Mouse (Mus musculus) erythroblast, embryonic 14.5 days (primary cell): ENCODE results near the gene Htra1. TPM values are rescaled to one million over a fixed set of nuclear protein-coding genes. Genes with fewer than 3 reads are reported as not detected.

Source experiments
- H3K27me3 ChIP-seq: 2 replicates; pipeline ENCODE4 v1.6.1; 2012; ENCODE audit warnings: inconsistent platforms; ENCODE audit not compliant: control insufficient read depth
- H3K36me3 ChIP-seq: 2 replicates; pipeline ENCODE4 v1.6.1; 2012; ENCODE audit warnings: mild to moderate bottlenecking, inconsistent platforms; ENCODE audit not compliant: control insufficient read depth
- H3K4me1 ChIP-seq: 2 replicates; pipeline ENCODE4 v1.6.1; 2012; ENCODE audit warnings: inconsistent platforms; ENCODE audit not compliant: control insufficient read depth
- H3K4me3 ChIP-seq: replicated peaks from 2 replicates; pipeline ENCODE3; 2012; ENCODE audit warnings: moderate library complexity, mild to moderate bottlenecking, inconsistent platforms
- H3K9me3 ChIP-seq: 2 replicates; pipeline ENCODE4 v1.6.1; 2012; ENCODE audit warnings: low read length, inconsistent platforms, mixed read lengths; ENCODE audit not compliant: control insufficient read depth
- GATA1 ChIP-seq: IDR thresholded peaks from 2 replicates; pipeline ENCODE4 v1.6.1; 2012; ENCODE audit warnings: low read length, inconsistent platforms, mixed read lengths
- TAL1 ChIP-seq: IDR thresholded peaks from 3 replicates; pipeline ENCODE4 v1.6.1; 2012; ENCODE audit warnings: low read length, inconsistent platforms, mixed read lengths
- polyA plus RNA-seq: library from polyadenylated mRNA; stranded (reverse); fragments of >175 nt; gene quantifications from 2 replicates; pipeline ENCODE4 v1.2.3, GENCODE M21; 2012

The Htra1 gene
- polyA plus RNA-seq, 1 experiment, result not detected

DNA sequence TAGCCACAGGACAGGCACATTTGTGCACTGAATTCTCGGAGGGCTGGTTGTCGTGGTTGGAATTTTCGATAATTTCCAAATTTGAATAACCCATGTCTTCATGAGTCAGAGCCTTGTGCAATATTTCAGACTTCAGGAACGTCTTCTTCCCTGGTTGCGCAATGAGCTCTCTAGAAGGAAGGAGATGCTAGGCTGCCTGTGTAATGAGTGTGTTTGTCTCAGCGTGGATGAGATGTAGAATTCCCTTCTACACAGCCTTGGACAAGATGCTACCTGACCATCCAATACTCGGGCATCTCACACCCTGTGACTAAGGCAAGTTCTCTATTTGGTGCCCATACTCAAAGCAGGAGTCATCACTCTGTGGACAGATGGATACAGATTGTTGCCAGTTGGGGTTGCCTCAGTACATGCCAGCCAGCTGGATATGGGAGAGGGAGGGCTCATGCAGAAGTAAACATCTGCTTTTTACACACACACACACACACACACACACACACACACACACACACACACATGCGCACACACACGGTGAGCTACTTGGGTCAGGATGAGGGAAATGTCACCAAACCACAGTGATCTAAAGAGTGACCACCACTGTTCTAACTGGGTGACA lies 7.5 kb downstream of the Htra1 start:
- Histone ChIP-seq H3K36me3 (no peaks in the 10 kb centered on the region), H3K4me3 (no peak overlapping the region), H3K4me1 (no peaks in the 10 kb centered on the region), H3K9me3 (no peaks in the 10 kb centered on the region), H3K27me3 (peaks cover 10% of the 10 kb centered on the region)
- TF ChIP-seq GATA1 (no peak), TAL1 (no peak)

DNA sequence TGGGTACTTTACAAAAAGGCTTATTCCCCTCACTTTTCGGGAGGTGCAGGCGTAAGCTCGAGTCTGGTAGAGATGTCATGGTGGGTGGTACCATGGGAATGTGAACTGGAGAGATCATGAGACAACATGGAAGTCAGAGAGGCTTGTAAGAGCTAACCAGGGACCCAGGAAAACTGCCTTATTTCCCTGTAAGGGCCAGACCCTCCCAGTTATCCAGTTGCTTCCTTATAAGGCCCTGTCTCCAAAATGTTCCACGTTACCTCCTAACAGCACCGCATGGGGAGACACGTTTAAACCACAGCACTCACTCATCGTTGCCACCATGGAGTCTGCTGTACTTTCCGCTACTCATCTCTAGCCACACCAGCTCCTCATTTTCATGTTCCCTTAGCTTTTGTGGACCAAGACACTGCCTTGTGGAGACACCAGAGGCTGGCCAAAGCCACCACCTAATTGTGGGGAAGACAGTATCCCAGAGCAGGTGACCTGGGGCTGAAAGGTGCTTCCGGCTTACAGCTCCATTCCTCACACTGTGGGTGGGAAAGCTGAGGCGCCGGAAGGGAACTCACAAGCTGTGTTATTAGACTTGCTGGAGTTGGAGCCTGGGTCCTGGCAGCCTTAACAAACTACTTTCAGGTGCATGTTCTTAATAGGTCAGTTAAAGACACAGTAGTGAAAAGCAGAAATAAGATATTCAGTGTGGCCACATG lies 9.0 kb downstream of the Htra1 start:
- no peak overlapping the region for H3K4me3 ChIP-seq
- H3K27me3 ChIP-seq, result 0 out of 2 replicates have a peak, but pooled peaks cover 2% of the 10 kb centered on the region
- H3K9me3 ChIP-seq, result no peaks in the 10 kb centered on the region
- TF ChIP-seq TAL1 (no peak), GATA1 (no peak)
- no peaks in the 10 kb centered on the region for H3K4me1 ChIP-seq
- no peaks in the 10 kb centered on the region for H3K36me3 ChIP-seq

DNA sequence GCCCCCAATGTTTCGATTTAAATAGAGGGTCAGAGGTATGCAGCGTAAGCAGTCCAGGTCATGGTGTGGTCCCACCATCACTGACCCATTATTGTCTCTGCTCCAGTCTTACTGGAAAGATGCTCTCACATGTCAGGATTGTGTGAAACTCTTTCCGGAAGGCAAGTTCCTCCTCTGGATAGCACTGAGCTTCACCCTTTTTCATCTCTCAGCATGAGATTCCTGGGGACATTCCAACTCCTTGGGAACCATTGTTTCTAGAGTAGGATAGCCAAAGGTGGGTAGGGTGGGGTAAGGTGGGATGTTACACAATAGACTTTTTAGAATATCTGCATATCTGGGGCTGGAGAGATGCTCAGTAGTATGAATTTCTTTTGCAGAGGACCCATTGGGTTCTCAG lies 9.8 kb downstream of the Htra1 start:
- Histone ChIP-seq H3K4me3 (no peak overlapping the region), H3K27me3 (0 out of 2 replicates have a peak, but pooled peaks cover 2% of the 10 kb centered on the region), H3K4me1 (no peaks in the 10 kb centered on the region), H3K9me3 (no peaks in the 10 kb centered on the region), H3K36me3 (no peaks in the 10 kb centered on the region)
- TF ChIP-seq GATA1, result no peak
- TF ChIP-seq TAL1, result no peak

DNA sequence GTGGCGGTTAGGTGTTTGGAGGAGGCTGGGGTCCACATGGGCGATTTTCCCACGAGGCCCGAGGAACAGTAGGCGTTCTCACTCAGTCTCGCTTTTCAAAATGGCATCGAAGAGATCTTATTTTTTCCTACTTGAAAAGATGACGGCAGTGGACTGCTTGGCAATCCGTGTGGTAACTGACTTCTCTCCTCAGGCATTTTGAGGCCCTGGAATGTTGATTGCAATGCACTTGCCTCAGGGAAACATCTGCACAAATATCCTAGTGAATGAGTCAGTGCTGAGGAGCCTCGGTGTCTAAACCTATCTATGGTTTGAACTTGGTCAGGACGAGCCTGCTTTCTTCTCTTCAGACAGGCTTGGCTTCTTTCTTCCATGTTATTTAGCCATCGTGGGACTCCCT lies 10.4 kb downstream of the Htra1 start:
- Histone ChIP-seq H3K27me3 (0 out of 2 replicates have a peak, but pooled peaks cover 2% of the 10 kb centered on the region), H3K4me1 (no peaks in the 10 kb centered on the region), H3K9me3 (no peaks in the 10 kb centered on the region), H3K36me3 (no peaks in the 10 kb centered on the region), H3K4me3 (no peak overlapping the region)
- TF ChIP-seq TAL1 (no peak), GATA1 (no peak)

DNA sequence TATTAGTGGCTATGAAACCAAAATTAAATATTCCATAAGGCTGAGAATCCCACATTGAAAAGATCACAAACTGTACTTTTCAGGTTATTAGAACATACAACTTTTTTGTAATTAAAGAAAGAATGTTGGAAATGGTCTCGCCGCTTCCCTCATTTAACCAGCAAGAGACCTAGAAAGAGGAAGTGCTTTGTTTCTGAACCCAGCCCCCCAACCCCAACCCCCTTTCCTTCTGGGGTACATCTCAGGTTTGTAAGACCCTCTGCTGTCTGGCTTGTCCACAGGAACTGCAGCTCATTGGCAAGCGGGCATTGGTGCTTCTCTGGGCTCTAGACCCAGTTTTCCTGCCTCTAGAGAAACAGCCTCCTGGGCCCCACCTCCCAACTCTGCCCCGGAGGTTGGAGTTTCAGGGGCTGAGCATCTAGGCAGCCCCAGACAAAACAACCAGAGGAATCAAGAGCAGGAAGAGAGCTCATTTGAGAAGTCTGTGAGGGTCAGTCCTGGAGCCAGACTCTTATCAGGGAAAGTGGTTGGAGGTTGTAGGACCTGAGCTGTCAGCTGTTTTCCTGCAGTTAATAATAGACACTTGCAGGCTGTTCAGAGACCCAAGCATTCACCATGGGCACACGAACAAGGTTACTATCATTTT lies 12.8 kb downstream of the Htra1 start:
- no peak overlapping the region for H3K4me3 ChIP-seq
- TF ChIP-seq GATA1, result no peak
- no peak for TF ChIP-seq TAL1
- no peaks in the 10 kb centered on the region for H3K36me3 ChIP-seq
- no peaks in the 10 kb centered on the region for H3K9me3 ChIP-seq
- H3K27me3 ChIP-seq, result 0 out of 2 replicates have a peak, but pooled peaks cover 2% of the 10 kb centered on the region
- no peaks in the 10 kb centered on the region for H3K4me1 ChIP-seq

DNA sequence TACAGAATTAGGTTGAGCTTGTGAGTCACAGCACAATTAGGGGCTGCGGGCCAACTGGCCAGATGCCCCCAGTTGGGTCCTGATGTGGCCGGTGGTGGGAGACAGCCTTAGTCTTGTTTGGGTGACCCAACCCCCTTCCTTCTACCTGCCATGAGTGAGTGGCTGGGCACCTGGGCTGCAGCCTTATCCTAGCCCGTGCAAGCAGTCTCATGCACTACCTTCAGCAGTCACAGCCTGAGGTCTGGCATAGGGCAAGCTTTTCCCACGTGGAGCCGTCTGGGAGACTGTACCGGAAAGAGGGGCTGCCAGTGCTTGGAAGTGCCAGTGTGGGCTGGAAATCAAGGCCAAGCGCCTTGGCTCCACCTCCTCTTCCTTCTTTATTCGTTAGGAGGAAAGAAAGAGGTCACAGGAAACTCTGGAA lies 13.4 kb downstream of the Htra1 start:
- 0 out of 2 replicates have a peak, but pooled peaks cover 2% of the 10 kb centered on the region for H3K27me3 ChIP-seq
- H3K4me1 ChIP-seq, result no peaks in the 10 kb centered on the region
- H3K4me3 ChIP-seq, result no peak overlapping the region
- TF ChIP-seq TAL1, result no peak
- TF ChIP-seq GATA1, result no peak
- H3K9me3 ChIP-seq, result no peaks in the 10 kb centered on the region
- H3K36me3 ChIP-seq, result no peaks in the 10 kb centered on the region

DNA sequence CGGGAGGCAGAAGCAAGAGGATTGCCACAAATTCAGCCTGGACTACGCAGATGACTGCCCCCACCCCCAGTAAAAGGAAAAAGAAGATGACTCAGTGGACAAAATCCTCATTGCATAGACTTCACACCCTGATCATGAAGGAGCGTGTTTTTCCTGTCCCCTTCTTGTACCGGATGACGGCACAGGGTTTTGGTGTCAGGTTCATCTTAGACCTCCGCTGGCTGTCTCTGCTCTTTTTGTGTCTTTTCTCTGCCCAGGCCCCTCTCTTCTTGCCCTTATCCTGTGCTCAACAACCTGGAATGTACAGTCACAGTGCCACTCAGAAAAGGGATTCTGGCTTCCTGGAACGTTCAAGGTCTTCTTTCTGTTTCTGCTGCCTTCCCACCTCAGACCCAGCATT lies 14.6 kb downstream of the Htra1 start:
- no peak for TF ChIP-seq GATA1
- TF ChIP-seq TAL1, result no peak
- no peaks in the 10 kb centered on the region for H3K4me1 ChIP-seq
- no peaks in the 10 kb centered on the region for H3K36me3 ChIP-seq
- peaks cover 4% of the 10 kb centered on the region; the same call in 1 of the 2 replicates for H3K9me3 ChIP-seq
- H3K27me3 ChIP-seq, result 0 out of 2 replicates have a peak, but pooled peaks cover 2% of the 10 kb centered on the region
- H3K4me3 ChIP-seq, result no peak overlapping the region

DNA sequence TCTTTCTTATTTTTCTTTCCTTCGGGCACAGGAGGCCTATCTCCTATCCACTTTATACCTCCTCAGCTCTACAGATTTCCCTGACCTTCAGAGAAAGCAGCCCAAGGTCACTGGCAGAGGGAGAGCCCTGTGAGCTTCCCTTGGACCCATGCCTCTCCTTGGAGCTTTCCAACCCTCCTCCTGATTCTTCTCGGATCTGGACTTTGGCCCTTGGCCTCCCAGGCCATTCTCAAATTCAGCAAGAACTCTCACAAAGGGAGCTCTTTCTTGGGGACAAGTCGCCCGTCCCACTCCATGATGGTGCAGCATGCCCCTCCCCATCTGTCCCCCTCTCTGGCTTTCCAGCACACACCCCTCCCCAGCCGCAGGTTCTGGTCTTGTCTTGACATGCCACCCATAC lies 15.1 kb downstream of the Htra1 start:
- Histone ChIP-seq H3K4me3 (no peak overlapping the region), H3K9me3 (peaks cover 4% of the 10 kb centered on the region; the same call in 1 of the 2 replicates), H3K27me3 (0 out of 2 replicates have a peak, but pooled peaks cover 2% of the 10 kb centered on the region), H3K36me3 (no peaks in the 10 kb centered on the region), H3K4me1 (no peaks in the 10 kb centered on the region)
- no peak for TF ChIP-seq TAL1
- TF ChIP-seq GATA1, result no peak

DNA sequence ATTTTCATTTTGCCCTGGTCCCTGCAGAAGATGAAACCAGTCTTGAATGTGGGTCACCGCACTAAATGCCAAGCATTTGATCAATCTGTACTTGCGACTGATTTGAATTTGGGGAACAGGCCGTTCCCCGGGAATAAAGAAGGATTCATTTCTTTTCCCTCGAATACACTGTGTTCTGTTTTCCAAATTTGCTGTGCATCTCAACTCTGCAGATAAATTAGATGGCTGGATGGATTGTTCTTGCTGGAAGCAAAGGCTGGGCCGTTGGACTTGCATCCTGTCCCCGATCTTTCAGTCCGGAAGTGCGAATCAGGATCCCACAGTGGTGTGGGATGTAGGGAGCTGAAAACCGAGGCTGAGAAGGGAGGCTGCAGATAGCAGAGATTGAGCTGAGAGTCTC lies 17.5 kb downstream of the Htra1 start:
- H3K27me3 ChIP-seq, result no peaks in the 10 kb centered on the region
- H3K4me3 ChIP-seq, result no peak overlapping the region
- H3K4me1 ChIP-seq, result no peaks in the 10 kb centered on the region
- no peaks in the 10 kb centered on the region for H3K36me3 ChIP-seq
- no peak for TF ChIP-seq TAL1
- TF ChIP-seq GATA1, result no peak
- peaks cover 4% of the 10 kb centered on the region; the same call in 1 of the 2 replicates for H3K9me3 ChIP-seq
